Mouse (Mus musculus): Measurements from ENCODE around the gene Serpinb9d. TPM values are rescaled to one million over a fixed set of nuclear protein-coding genes. Genes with fewer than 3 reads are reported as not detected.
"Not testable (repeated sequence)": the region's sequence is repeated elsewhere in the genome, so short reads cannot be mapped to it uniquely, and the experiment has no call there.

The Serpinb9d gene
- total RNA-seq (2022): not detected

- DNase-seq (ENCODE audit: low spot score in 2 of 2): no peak
Observed at GRCm38 (mm10) chr13:33192659-33193058, at the start of gene Serpinb9d. Gene Serpinb9d, plus strand, starts transcription at chr13:33192959.

- no peak for DNase-seq (ENCODE audit: low spot score in 2 of 2)
Observed at GRCm38 (mm10) chr13:33159642-33160041, 33.1 kb upstream of the Serpinb9d start, which contains the start of gene Serpinb9c. Gene Serpinb9c, minus strand, starts transcription at chr13:33159742.

GRCm38 (mm10) chr13:33190486-33190885, 2.3 kb upstream of the Serpinb9d start:
- not testable (repeated sequence) for DNase-seq (ENCODE audit: low spot score in 2 of 2)

- DNase-seq (ENCODE audit: low spot score in 2 of 2): no peak
Observed at GRCm38 (mm10) chr13:33199740-33200139, 7.0 kb downstream of the Serpinb9d start.

- not testable (repeated sequence) for DNase-seq (ENCODE audit: low spot score in 2 of 2)
Observed at GRCm38 (mm10) chr13:33249312-33249711, 56.6 kb downstream of the Serpinb9d start, which contains the start of gene Serpinb9e. Gene Serpinb9e, plus strand, starts transcription at chr13:33249612.

Other genes with a start within 250 kb of the Serpinb9d start
- gene Serpinb6b, start 227.8 kb upstream of the Serpinb9d start, total RNA-seq (2022): 1 to 10 TPM; 1.2 to 1.6 (median 1.3) TPM
- gene Serpinb9, start 189.7 kb upstream of the Serpinb9d start, total RNA-seq (2022): 1 to 10 TPM; 4.7 to 6.2 (median 5.7) TPM
- gene Serpinb9b, start 165.5 kb upstream of the Serpinb9d start, total RNA-seq (2022): not detected
- gene Serpinb1b, start 114.4 kb upstream of the Serpinb9d start, total RNA-seq (2022): 1 to 10 TPM; 1.5 to 2.4 (median 1.7) TPM
- gene Serpinb9c, start 33.2 kb upstream of the Serpinb9d start, total RNA-seq (2022): not detected
- not detected for gene Serpinb9e, start 56.7 kb downstream of the Serpinb9d start, total RNA-seq (2022)
- not detected for gene Serpinb9f, start 131.1 kb downstream of the Serpinb9d start, total RNA-seq (2022)
- gene Gm11397, start 202.8 kb downstream of the Serpinb9d start, total RNA-seq (2022): not detected

Data from left cerebral cortex, adult 8-10 months (tissue).